Mouse (Mus musculus): Measurements from ENCODE around the gene Col27a1. TPM values are rescaled to one million over a fixed set of nuclear protein-coding genes. Genes with fewer than 3 reads are reported as not detected.

The Col27a1 gene
- polyA plus RNA-seq, 1 experiment from 2014 or later = 20.5 TPM

GRCm38 (mm10) chr4:63345261-63345660, 131.5 kb downstream of the Col27a1 start:
- no peak overlapping the region for H3K4me2 ChIP-seq
- no peaks in the 10 kb centered on the region for H3K9me3 ChIP-seq
- no peak overlapping the region for H3K4me3 ChIP-seq (replicated peaks)
- H3K36me3 ChIP-seq = no peaks in the 10 kb centered on the region
- H3K27me3 ChIP-seq = no peaks in the 10 kb centered on the region
- ATAC-seq (ENCODE audit: insufficient number of reproducible peaks, insufficient read depth, low FRiP score, low TSS enrichment, low read depth) = no peak
- no peaks in the 10 kb centered on the region for H3K4me1 ChIP-seq (replicated peaks)
- no peak overlapping the region for H3K9ac ChIP-seq (replicated peaks)
- H3K27ac ChIP-seq = no peak overlapping the region

- Histone ChIP-seq H3K9me3 (no peaks in the 10 kb centered on the region), H3K27ac (no peak overlapping the region), H3K4me2 (no peak overlapping the region), H3K4me3 (replicated peaks) (no peak overlapping the region), H3K9ac (replicated peaks) (no peak overlapping the region), H3K27me3 (no peaks in the 10 kb centered on the region), H3K4me1 (replicated peaks) (no peaks in the 10 kb centered on the region), H3K36me3 (no peaks in the 10 kb centered on the region)
- WGBS = 91% methylated on average over 4 of the region's 4 CpGs
- no peak for ATAC-seq (ENCODE audit: insufficient number of reproducible peaks, insufficient read depth, low FRiP score, low TSS enrichment, low read depth)
Measured at GRCm38 (mm10) chr4:63346659-63347058, 132.9 kb downstream of the Col27a1 start.

GRCm38 (mm10) chr4:63348524-63348923, 134.7 kb downstream of the Col27a1 start:
- H3K4me3 ChIP-seq (replicated peaks) = no peak overlapping the region
- no peak overlapping the region for H3K27ac ChIP-seq
- H3K36me3 ChIP-seq = no peaks in the 10 kb centered on the region
- no peaks in the 10 kb centered on the region for H3K4me1 ChIP-seq (replicated peaks)
- whole genome bisulfite sequencing = 77% methylated on average over 6 of the region's 6 CpGs
- no peak for ATAC-seq (ENCODE audit: insufficient number of reproducible peaks, insufficient read depth, low FRiP score, low TSS enrichment, low read depth)
- H3K4me2 ChIP-seq = no peak overlapping the region
- no peaks in the 10 kb centered on the region for H3K9me3 ChIP-seq
- H3K9ac ChIP-seq (replicated peaks) = no peak overlapping the region
- H3K27me3 ChIP-seq = no peaks in the 10 kb centered on the region

- Histone ChIP-seq H3K36me3 (no peaks in the 10 kb centered on the region), H3K4me3 (replicated peaks) (no peak within 1 kb of the TSS), H3K4me2 (no peak within 1 kb of the TSS), H3K27ac (no peak within 1 kb of the TSS), H3K4me1 (replicated peaks) (no peaks in the 10 kb centered on the region), H3K9me3 (no peaks in the 10 kb centered on the region), H3K27me3 (no peaks in the 10 kb centered on the region), H3K9ac (replicated peaks) (no peak within 1 kb of the TSS)
- ATAC-seq (ENCODE audit: insufficient number of reproducible peaks, insufficient read depth, low FRiP score, low TSS enrichment, low read depth) = no peak
- whole genome bisulfite sequencing = 75% methylated on average over 4 of the region's 4 CpGs
Measured at GRCm38 (mm10) chr4:63355877-63356665, 142.3 kb downstream of the Col27a1 start, which contains the start of gene Orm3. Orm3 (plus strand) TSS chr4:63356162.

GRCm38 (mm10) chr4:63356981-63357570, 143.3 kb downstream of the Col27a1 start:
- ATAC-seq (ENCODE audit: insufficient number of reproducible peaks, insufficient read depth, low FRiP score, low TSS enrichment, low read depth) = no peak
- Histone ChIP-seq H3K27ac (no peak overlapping the region), H3K36me3 (no peaks in the 10 kb centered on the region), H3K9me3 (no peaks in the 10 kb centered on the region), H3K4me3 (replicated peaks) (no peak overlapping the region), H3K27me3 (no peaks in the 10 kb centered on the region), H3K4me2 (no peak overlapping the region), H3K4me1 (replicated peaks) (no peaks in the 10 kb centered on the region), H3K9ac (replicated peaks) (no peak overlapping the region)
- WGBS = 30% methylated on average over 2 of the region's 2 CpGs

GRCm38 (mm10) chr4:63359861-63360260, 146.1 kb downstream of the Col27a1 start:
- 80% methylated on average over 6 of the region's 6 CpGs for WGBS

GRCm38 (mm10) chr4:63362150-63362549, 148.3 kb downstream of the Col27a1 start, which contains the start of gene Orm2:
Orm2 (plus strand) TSS chr4:63362449.
- 93% methylated on average over 5 of the region's 5 CpGs for WGBS
- H3K4me2 ChIP-seq = no peak within 1 kb of the TSS

More at GRCm38 (mm10) chr4:63359861-63360260, 146.1 kb downstream of the Col27a1 start:
- H3K27ac ChIP-seq = no peak overlapping the region
- H3K27me3 ChIP-seq = no peaks in the 10 kb centered on the region
- no peak overlapping the region for H3K4me3 ChIP-seq (replicated peaks)
- no peak for ATAC-seq (ENCODE audit: insufficient number of reproducible peaks, insufficient read depth, low FRiP score, low TSS enrichment, low read depth)
- H3K4me1 ChIP-seq (replicated peaks) = no peaks in the 10 kb centered on the region
- H3K9me3 ChIP-seq = no peaks in the 10 kb centered on the region
- no peak overlapping the region for H3K4me2 ChIP-seq
- no peak overlapping the region for H3K9ac ChIP-seq (replicated peaks)
- no peaks in the 10 kb centered on the region for H3K36me3 ChIP-seq

GRCm38 (mm10) chr4:63368577-63368976, 154.8 kb downstream of the Col27a1 start:
- WGBS = 16% methylated on average over 4 of the region's 4 CpGs
- Histone ChIP-seq H3K27ac (no peak overlapping the region), H3K4me1 (replicated peaks) (no peaks in the 10 kb centered on the region), H3K9ac (replicated peaks) (no peak overlapping the region), H3K9me3 (no peaks in the 10 kb centered on the region), H3K36me3 (peaks cover 68% of the 10 kb centered on the region), H3K27me3 (no peaks in the 10 kb centered on the region), H3K4me2 (no peak overlapping the region), H3K4me3 (replicated peaks) (no peak overlapping the region)
- ATAC-seq (ENCODE audit: insufficient number of reproducible peaks, insufficient read depth, low FRiP score, low TSS enrichment, low read depth) = no peak

More at GRCm38 (mm10) chr4:63362150-63362549, 148.3 kb downstream of the Col27a1 start, which contains the start of gene Orm2:
- Histone ChIP-seq H3K4me3 (replicated peaks) (no peak within 1 kb of the TSS), H3K27ac (no peak within 1 kb of the TSS), H3K27me3 (no peaks in the 10 kb centered on the region), H3K9ac (replicated peaks) (no peak within 1 kb of the TSS), H3K36me3 (peaks cover 5% of the 10 kb centered on the region; the same call in 1 of the 2 replicates), H3K4me1 (replicated peaks) (no peaks in the 10 kb centered on the region), H3K9me3 (no peaks in the 10 kb centered on the region)
- ATAC-seq (ENCODE audit: insufficient number of reproducible peaks, insufficient read depth, low FRiP score, low TSS enrichment, low read depth) = no peak

GRCm38 (mm10) chr4:63370897-63371296, 157.1 kb downstream of the Col27a1 start:
- Histone ChIP-seq H3K4me1 (replicated peaks) (no peaks in the 10 kb centered on the region), H3K27ac (no peak overlapping the region), H3K4me3 (replicated peaks) (no peak overlapping the region), H3K9me3 (no peaks in the 10 kb centered on the region), H3K4me2 (no peak overlapping the region), H3K36me3 (peaks cover 90% of the 10 kb centered on the region), H3K27me3 (no peaks in the 10 kb centered on the region; the same call in 1 of the 2 replicates), H3K9ac (replicated peaks) (no peak overlapping the region)
- no peak for ATAC-seq (ENCODE audit: insufficient number of reproducible peaks, insufficient read depth, low FRiP score, low TSS enrichment, low read depth)
- 63% methylated on average over 7 of the region's 7 CpGs for WGBS

GRCm38 (mm10) chr4:63371890-63372289, 158.1 kb downstream of the Col27a1 start:
- H3K27me3 ChIP-seq = no peaks in the 10 kb centered on the region; the same call in 1 of the 2 replicates
- no peak overlapping the region for H3K27ac ChIP-seq
- no peaks in the 10 kb centered on the region for H3K4me1 ChIP-seq (replicated peaks)
- no peak overlapping the region for H3K4me2 ChIP-seq
- H3K9ac ChIP-seq (replicated peaks) = no peak overlapping the region
- no peak for ATAC-seq (ENCODE audit: insufficient number of reproducible peaks, insufficient read depth, low FRiP score, low TSS enrichment, low read depth)
- H3K36me3 ChIP-seq = peaks cover 96% of the 10 kb centered on the region
- WGBS = 52% methylated on average over 3 of the region's 3 CpGs
- H3K9me3 ChIP-seq = no peaks in the 10 kb centered on the region
- H3K4me3 ChIP-seq (replicated peaks) = no peak overlapping the region

- no peak for ATAC-seq (ENCODE audit: insufficient number of reproducible peaks, insufficient read depth, low FRiP score, low TSS enrichment, low read depth)
- H3K27me3 ChIP-seq = no peaks in the 10 kb centered on the region; the same call in 1 of the 2 replicates
- no peaks in the 10 kb centered on the region for H3K9me3 ChIP-seq
- H3K4me3 ChIP-seq (replicated peaks) = no peak overlapping the region
- H3K27ac ChIP-seq = no peak overlapping the region
- H3K4me2 ChIP-seq = no peak overlapping the region
- H3K4me1 ChIP-seq (replicated peaks) = no peaks in the 10 kb centered on the region
- WGBS = 91% methylated on average over 8 of the region's 8 CpGs
- H3K36me3 ChIP-seq = peaks cover 98% of the 10 kb centered on the region
- no peak overlapping the region for H3K9ac ChIP-seq (replicated peaks)
Measured at GRCm38 (mm10) chr4:63373404-63373803, 159.6 kb downstream of the Col27a1 start.

Data from limb, embryonic 12.5 days (tissue).